In genomic region chr10:120651845-120652244, GRCm38 (mm10) we compare ENCODE assay signal across 23 mouse cellular contexts.
"Had no signal": no experiment of that assay in that cellular context is flagged by ENCODE, and none has a peak within 500 bp of the region (broad histone marks: within the 10 kb centered on the region; RNA-seq: fewer than 3 reads in every experiment).

No protein-coding gene starts in this region.

- H3K27ac ChIP-seq: heart, embryonic 10.5 days; heart, embryonic 13.5 days; heart, embryonic 15.5 days; hindbrain, embryonic 13.5 days; hindbrain, embryonic 15.5 days; hindbrain, postnatal 0 days; kidney, embryonic 15.5 days; kidney, postnatal 0 days; layer of hippocampus, adult 2 months; limb, embryonic 13.5 days; limb, embryonic 15.5 days had no signal

- H3K4me2 ChIP-seq: heart, embryonic 13.5 days; heart, embryonic 15.5 days; hindbrain, embryonic 13.5 days; hindbrain, embryonic 15.5 days; kidney, embryonic 15.5 days; limb, embryonic 13.5 days; limb, embryonic 15.5 days had no signal

- H3K36me3 ChIP-seq: heart, embryonic 10.5 days; heart, embryonic 13.5 days; heart, embryonic 15.5 days; hindbrain, embryonic 13.5 days; hindbrain, embryonic 15.5 days; kidney, embryonic 15.5 days; limb, embryonic 13.5 days; limb, embryonic 15.5 days had no signal

- H3K27me3 ChIP-seq: heart, embryonic 13.5 days; heart, embryonic 15.5 days; hindbrain, embryonic 13.5 days; hindbrain, embryonic 15.5 days; kidney, embryonic 15.5 days; limb, embryonic 13.5 days; limb, embryonic 15.5 days had no signal

- ATAC-seq: hindbrain, postnatal 0 days had no signal

- DNase-seq: gastrocnemius, postnatal 14 days; gastrocnemius, postnatal 36 days; heart, adult 18-20 months; heart, postnatal 14 days; heart, postnatal 36 days; kidney, adult 11 months; kidney, adult 2 months; kidney, adult 9 months; kidney, postnatal 14 days; kidney, postnatal 36 days; layer of hippocampus, postnatal 36 days; left cerebral cortex, postnatal 4 days had no signal

- H3K9me3 ChIP-seq: heart, embryonic 10.5 days; heart, embryonic 15.5 days; hindbrain, embryonic 15.5 days; kidney, embryonic 15.5 days; limb, embryonic 15.5 days had no signal

- H3K4me3 ChIP-seq: heart, embryonic 10.5 days; heart, embryonic 13.5 days; heart, embryonic 15.5 days; hindbrain, embryonic 13.5 days; hindbrain, embryonic 15.5 days; kidney, embryonic 15.5 days; layer of hippocampus, adult 2 months; limb, embryonic 13.5 days; limb, embryonic 15.5 days had no signal

- H3K9ac ChIP-seq: heart, embryonic 13.5 days; heart, embryonic 15.5 days; hindbrain, embryonic 13.5 days; hindbrain, embryonic 15.5 days; kidney, embryonic 15.5 days; limb, embryonic 13.5 days; limb, embryonic 15.5 days had no signal
